Mouse (Mus musculus) myocyte (in vitro differentiated cells): Measurements from ENCODE around the gene Mtx1.

Source experiments
- MAX ChIP-seq: IDR thresholded peaks from one replicate; pipeline ENCODE4 v1.6.1; 2011; ENCODE audit warnings: low read depth, mild to moderate bottlenecking, control low read depth
- TCF12 ChIP-seq: IDR thresholded peaks from one replicate; pipeline ENCODE4 v1.6.1; 2011; ENCODE audit warnings: mild to moderate bottlenecking, control low read depth; ENCODE audit not compliant: poor library complexity, insufficient read depth, severe bottlenecking
- TCF3 ChIP-seq: IDR thresholded peaks from one replicate; pipeline ENCODE4 v1.6.1; 2011; ENCODE audit warnings: low read depth, control low read depth; ENCODE audit not compliant: insufficient read length
- USF1 ChIP-seq: IDR thresholded peaks from one replicate; pipeline ENCODE4 v1.6.1; 2011; ENCODE audit warnings: low read depth, mild to moderate bottlenecking, control low read depth, moderate library complexity

DNA sequence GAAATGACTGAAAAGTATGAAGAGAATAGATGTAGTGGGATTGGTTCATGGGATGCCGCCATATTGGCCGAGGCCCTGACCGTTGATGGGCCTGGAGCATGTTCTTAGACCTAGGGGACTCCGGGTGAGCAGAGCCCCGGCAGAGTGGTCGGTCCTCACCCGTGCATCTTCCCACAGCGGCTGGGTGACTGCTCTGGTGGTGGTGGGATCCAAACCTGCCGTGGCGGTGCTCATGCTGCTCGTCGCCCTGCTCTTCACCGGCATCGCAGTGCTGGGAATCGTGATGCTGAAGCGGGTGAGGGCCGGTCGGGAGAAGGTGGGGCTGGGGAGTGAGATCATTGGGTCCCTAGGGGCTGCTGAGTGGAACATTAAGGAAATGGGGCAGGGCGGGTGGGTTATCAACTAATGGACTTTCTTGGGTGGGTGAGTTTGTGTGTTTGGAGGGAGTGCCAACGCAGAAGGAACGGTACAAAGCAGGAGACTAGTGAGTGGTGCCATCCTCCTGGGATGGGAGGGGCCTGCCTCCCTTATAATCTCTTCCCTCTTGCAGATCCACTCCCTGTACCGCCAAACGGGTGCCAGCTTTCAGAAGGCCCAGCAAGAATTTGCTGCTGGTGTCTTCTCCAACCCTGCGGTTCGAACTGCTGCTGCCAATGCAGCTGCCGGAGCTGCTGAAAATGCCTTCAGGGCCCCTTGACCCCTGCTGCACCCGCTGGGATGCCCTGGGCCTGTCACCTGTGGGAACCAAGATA, 45.0 kb downstream of the Mtx1 start:
- TF ChIP-seq USF1 (no peak), TCF3 (no peak), MAX (no peak), TCF12 (no peak)
